Mouse (Mus musculus) splenic B cell, adult 2 months (primary cell): Measurements from ENCODE around the gene Cfap221.

ENCODE experiments used
- DNase-seq: peaks from one replicate; pipeline ENCODE4 v3.0.0-alpha.2; 2011; ENCODE audit warnings: low read depth, low spot score
- H3K27me3 ChIP-seq: 2 replicates; pipeline ENCODE4 v1.6.1; 2012; ENCODE audit warnings: mild to moderate bottlenecking, low read length, moderate library complexity, mixed read lengths; ENCODE audit not compliant: control insufficient read depth, poor library complexity, insufficient read depth, severe bottlenecking
- H3K36me3 ChIP-seq: 2 replicates; pipeline ENCODE4 v1.6.1; 2012; ENCODE audit warnings: mild to moderate bottlenecking, low read length, moderate library complexity, mixed read lengths; ENCODE audit not compliant: control insufficient read depth, poor library complexity, insufficient read depth, severe bottlenecking

Gene Cfap221

GRCm38 (mm10) chr1:120020322-120020897, 23.4 kb upstream of the Cfap221 start:
- Histone ChIP-seq H3K27me3 (no peaks in the 10 kb centered on the region), H3K36me3 (no peaks in the 10 kb centered on the region)
- no peak for DNase-seq

DNA sequence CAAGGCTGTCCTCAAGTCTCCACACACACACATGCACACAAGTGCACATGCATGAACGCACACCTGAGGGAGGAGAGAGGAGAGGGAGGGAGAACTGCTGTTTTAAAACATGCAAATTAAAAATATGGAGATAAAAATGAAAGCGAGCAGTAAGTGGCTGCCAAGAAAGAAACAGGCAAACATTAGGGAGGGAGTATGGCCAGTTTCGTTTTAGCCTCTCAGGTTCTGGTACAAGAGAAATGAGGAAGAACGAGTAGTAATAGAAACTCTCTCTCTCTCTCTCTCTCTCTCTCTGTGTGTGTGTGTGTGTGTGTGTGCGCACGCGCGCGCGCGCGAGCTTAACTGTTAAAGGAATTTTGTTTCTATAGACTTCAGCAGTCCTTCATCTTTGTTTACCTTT, 22.4 kb upstream of the Cfap221 start:
- H3K27me3 ChIP-seq: no peaks in the 10 kb centered on the region
- peak; percentile 47 for DNase-seq

GRCm38 (mm10) chr1:120018900-120019299, 21.9 kb upstream of the Cfap221 start:
- H3K27me3 ChIP-seq: no peaks in the 10 kb centered on the region
- H3K36me3 ChIP-seq: no peaks in the 10 kb centered on the region
- no peak for DNase-seq

More for the DNA sequence above, 22.4 kb upstream of the Cfap221 start:
- no peaks in the 10 kb centered on the region for H3K36me3 ChIP-seq

GRCm38 (mm10) chr1:120016240-120016639, 19.2 kb upstream of the Cfap221 start:
- DNase-seq: no peak
- H3K27me3 ChIP-seq: no peaks in the 10 kb centered on the region
- H3K36me3 ChIP-seq: no peaks in the 10 kb centered on the region

DNA sequence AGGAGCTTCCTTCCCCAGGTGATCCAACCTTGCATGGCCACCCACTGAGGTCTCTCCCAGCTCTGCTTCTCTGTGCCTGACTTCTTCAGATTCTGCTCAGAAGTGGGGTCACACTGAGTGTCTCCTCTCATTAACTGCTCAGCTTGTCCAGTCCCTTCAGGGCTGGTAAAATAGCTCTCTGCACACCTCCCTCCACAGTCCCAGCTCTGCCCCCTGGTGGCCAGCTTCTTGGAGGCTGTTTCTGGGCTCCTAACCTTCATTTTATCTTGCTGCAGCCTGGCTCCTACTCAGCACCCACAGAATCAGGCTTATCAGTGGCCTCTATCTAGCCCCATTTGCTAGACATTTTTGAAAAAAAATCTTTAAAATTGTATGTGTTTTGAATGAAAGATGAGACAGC, 16.1 kb upstream of the Cfap221 start:
- H3K36me3 ChIP-seq: no peaks in the 10 kb centered on the region
- DNase-seq: peak; percentile 42
- no peaks in the 10 kb centered on the region for H3K27me3 ChIP-seq

GRCm38 (mm10) chr1:120012638-120013037, 15.6 kb upstream of the Cfap221 start:
- H3K36me3 ChIP-seq: no peaks in the 10 kb centered on the region
- no peak for DNase-seq

DNA sequence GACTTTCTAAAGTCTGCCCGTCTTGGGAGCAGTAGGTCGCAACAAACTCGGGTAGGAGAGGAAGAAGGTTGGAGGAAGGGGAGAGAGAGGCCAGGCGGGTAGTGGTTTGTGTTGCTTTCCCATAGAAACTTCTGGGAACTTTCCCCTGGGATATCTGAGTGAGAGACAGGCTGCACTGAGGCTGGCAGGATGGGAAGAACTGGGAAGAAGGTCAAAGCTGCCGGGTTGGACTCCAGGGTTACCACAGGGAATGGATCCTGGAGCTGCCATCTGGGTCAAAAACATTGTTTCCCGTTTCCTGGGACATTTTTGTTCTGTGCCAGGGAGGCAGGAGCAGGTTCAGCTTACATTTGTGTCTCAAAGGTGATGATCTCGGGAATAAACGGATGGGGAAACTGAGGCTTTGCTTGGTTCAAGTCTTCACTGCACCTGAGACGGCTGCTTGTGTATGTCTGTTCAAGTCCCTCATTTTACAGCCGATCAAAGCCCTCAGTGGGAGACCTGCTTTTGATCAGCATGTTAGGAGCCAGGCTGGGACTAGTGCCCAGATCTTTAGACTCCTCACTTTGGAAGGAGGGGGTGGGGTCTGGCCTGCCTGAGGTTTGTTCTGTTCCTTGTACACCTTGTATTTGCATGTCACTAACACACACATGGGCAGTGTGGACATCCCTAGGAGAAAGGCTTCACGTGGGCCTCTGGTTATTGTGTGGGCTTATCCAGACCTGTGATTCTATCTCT, 11.0 kb upstream of the Cfap221 start:
- no peaks in the 10 kb centered on the region for H3K36me3 ChIP-seq
- no peak for DNase-seq
- no peaks in the 10 kb centered on the region for H3K27me3 ChIP-seq

More at GRCm38 (mm10) chr1:120012638-120013037, 15.6 kb upstream of the Cfap221 start:
- no peaks in the 10 kb centered on the region for H3K27me3 ChIP-seq

- no peaks in the 10 kb centered on the region for H3K36me3 ChIP-seq
- H3K27me3 ChIP-seq: no peaks in the 10 kb centered on the region
- DNase-seq: no peak
Measured at GRCm38 (mm10) chr1:120006844-120007790, 10.1 kb upstream of the Cfap221 start, which contains the start of gene Sctr. TSS of gene Sctr (plus strand) at chr1:120006894.

- Histone ChIP-seq H3K36me3 (no peaks in the 10 kb centered on the region), H3K27me3 (no peaks in the 10 kb centered on the region)
- no peak for DNase-seq
Measured at GRCm38 (mm10) chr1:119997644-119998043, 610 bp upstream of the Cfap221 start.

GRCm38 (mm10) chr1:119986555-119986954, 10.5 kb downstream of the Cfap221 start:
- Histone ChIP-seq H3K27me3 (no peaks in the 10 kb centered on the region), H3K36me3 (no peaks in the 10 kb centered on the region)
- DNase-seq: no peak

DNA sequence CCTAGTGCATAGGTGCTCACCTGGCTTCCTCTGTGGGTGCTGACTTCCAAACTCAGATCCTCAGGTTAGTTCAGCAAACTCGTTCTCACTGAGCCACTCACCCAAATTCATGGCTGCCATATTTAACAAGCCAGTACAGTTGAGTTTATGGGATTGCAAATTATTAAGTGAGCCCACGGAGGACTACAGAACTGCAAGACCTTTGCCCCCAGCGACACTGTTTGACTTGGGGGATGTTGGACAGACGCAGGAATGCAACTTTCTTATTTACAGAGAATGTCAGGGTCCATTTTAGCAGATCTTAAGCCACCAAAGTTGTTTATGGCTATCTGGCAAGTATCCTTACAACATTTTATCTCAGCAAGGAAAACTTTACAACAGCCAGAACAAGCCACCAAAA, 21.9 kb downstream of the Cfap221 start:
- H3K27me3 ChIP-seq: no peaks in the 10 kb centered on the region
- no peak for DNase-seq
- no peaks in the 10 kb centered on the region for H3K36me3 ChIP-seq

DNA sequence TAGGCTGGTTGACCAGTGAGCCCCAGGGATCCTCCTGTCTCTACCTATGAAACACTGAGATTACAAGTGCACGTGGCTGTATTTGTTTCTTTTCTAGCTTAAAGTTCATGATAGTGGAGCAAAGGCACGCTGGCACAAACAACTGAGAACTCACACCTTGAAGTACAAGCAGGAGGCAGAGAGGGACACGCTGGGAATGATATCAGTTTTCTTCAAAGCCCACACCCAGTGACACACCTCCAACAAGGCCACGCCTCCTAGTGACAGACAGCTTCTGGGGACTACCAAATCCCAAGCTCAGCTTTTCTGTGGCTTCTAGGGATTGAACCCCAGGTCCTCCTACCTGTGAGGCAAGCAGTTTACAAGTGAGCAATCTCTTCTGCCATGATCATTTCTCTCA, 23.9 kb downstream of the Cfap221 start:
- Histone ChIP-seq H3K27me3 (no peaks in the 10 kb centered on the region), H3K36me3 (no peaks in the 10 kb centered on the region)
- DNase-seq: no peak

DNA sequence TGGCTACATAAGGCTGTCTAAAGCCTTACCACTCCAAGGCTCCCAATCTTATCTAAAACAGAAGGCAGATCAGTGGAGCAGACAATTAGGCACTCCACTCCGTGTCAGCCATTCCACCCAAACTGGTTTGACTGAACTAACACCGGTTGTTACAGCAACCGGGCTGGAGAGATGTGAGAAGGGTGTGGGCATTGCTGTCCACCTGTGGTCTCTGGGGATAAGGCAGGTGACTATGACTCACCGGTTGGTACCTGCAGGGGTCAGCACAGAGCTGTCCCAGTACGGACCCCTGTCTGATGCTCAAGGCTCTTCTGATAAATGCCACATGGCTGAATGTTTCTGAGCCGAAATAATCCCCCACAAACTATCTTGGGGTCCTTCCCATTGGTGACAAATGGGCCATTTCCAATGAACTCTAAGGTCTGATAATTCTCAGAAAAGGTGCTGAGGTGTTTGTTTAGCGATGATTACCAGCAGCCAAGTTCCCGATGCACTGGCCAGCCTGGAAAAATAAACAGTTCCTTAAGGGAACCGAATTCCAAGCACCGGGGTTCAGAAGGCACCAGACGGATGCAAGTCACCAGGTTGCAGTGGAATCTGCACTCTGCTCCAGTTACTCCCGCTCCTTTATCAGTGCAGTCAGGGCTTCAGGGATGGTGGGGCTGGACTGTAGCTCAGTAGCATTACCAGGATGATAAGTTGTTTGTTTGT, 31.1 kb downstream of the Cfap221 start:
- Histone ChIP-seq H3K27me3 (no peaks in the 10 kb centered on the region), H3K36me3 (no peaks in the 10 kb centered on the region)
- no peak for DNase-seq

DNA sequence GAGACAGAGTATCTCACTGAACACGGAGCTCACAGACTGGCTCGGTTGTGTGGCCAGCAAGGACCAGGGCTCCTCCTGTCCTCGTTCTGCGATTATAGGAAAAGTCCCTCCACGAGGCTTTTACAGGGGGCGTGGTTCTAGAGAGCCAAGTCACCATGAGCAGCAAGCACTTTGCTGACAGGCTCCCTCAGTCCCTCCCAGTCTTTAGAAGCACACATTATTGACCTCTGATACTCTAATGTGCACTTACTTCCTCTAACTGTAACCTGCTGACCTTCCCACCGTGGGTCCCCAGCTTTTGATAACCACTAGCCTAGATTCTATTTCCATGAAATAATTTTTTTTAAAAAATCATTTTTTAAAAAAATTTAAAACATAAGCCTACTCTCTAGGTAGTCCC, 37.1 kb downstream of the Cfap221 start:
- H3K27me3 ChIP-seq: no peaks in the 10 kb centered on the region
- DNase-seq: no peak
- H3K36me3 ChIP-seq: no peaks in the 10 kb centered on the region
